Mouse (Mus musculus) heart, adult 18-20 months (tissue): ENCODE measurements around the gene Anapc5. TPM values are rescaled to one million over a fixed set of nuclear protein-coding genes. Genes with fewer than 3 reads are reported as not detected.

Source experiments
- DNase-seq, 2 experiments: peaks; one replicate each; pipeline ENCODE4 v3.0.0; 2021 to 2022; ENCODE audit warnings: mixed read lengths in 1 of 2
- long read RNA-seq, 2 experiments: library from polyadenylated mRNA; stranded (forward); transcript quantifications; one replicate each; pipeline ENCODE4 v2.0.0; 2021
- total RNA-seq, 2 experiments: library from RNA; stranded (reverse); gene quantifications; 2 replicates each; pipeline ENCODE4 v1.2.3; 2021

Anapc5 gene
- total RNA-seq, result 100 to 1,000 TPM; 156 to 162 TPM
- long read RNA-seq, experiment 1, transcript Anapc5-201 (17 exons, 2,760 nt), result major isoform, 107 of 219 reads
- long read RNA-seq, experiment 1, transcript Anapc5-218 (17 exons, 2,404 nt), result minor isoform, 57 of 219 reads
- long read RNA-seq, experiment 1, partial matches to known transcripts, result 6 of 219 reads
- long read RNA-seq, experiment 1, other reads (novel, unspliced or antisense), result 46 of 219 reads
- long read RNA-seq, experiment 2, transcript Anapc5-218 (17 exons, 2,404 nt), result major isoform, 44 of 118 reads
- long read RNA-seq, experiment 2, transcript Anapc5-201 (17 exons, 2,760 nt), result minor isoform, 39 of 118 reads
- long read RNA-seq, experiment 2, partial matches to known transcripts, result 5 of 118 reads
- long read RNA-seq, experiment 2, other reads (novel, unspliced or antisense), result 26 of 118 reads

GRCm38 (mm10) chr5:122820777-122821523 is at the start of gene Anapc5:
TSS of gene Anapc5 (minus strand) at chr5:122821339.
- peak; percentile 95 to 97 for DNase-seq

- no peak for DNase-seq
Observed at GRCm38 (mm10) chr5:122863053-122863452, 41.9 kb upstream of the Anapc5 start.

- no peak for DNase-seq
Observed at GRCm38 (mm10) chr5:122855858-122856257, 34.7 kb upstream of the Anapc5 start.

GRCm38 (mm10) chr5:122852611-122853010 is 31.5 kb upstream of the Anapc5 start:
- no peak for DNase-seq

GRCm38 (mm10) chr5:122850319-122851002 is 29.3 kb upstream of the Anapc5 start:
- DNase-seq, result no peak

- peak; percentile 97 to 99 for DNase-seq
Observed at GRCm38 (mm10) chr5:122849521-122850318, 28.6 kb upstream of the Anapc5 start, which contains the start of gene Rnf34. TSS of gene Rnf34 (plus strand) at chr5:122850048.

GRCm38 (mm10) chr5:122843799-122844198 is 22.7 kb upstream of the Anapc5 start:
- DNase-seq, result no peak

GRCm38 (mm10) chr5:122841126-122841525 is 20.0 kb upstream of the Anapc5 start:
- no peak for DNase-seq

GRCm38 (mm10) chr5:122832996-122833395 is 11.9 kb upstream of the Anapc5 start:
- no peak for DNase-seq

GRCm38 (mm10) chr5:122832536-122832935 is 11.4 kb upstream of the Anapc5 start:
- DNase-seq, result no peak

GRCm38 (mm10) chr5:122825099-122825498 is 4.0 kb upstream of the Anapc5 start:
- DNase-seq, result no peak

GRCm38 (mm10) chr5:122824450-122824849 is 3.3 kb upstream of the Anapc5 start:
- no peak for DNase-seq

- DNase-seq, result no peak
Observed at GRCm38 (mm10) chr5:122823976-122824375, 2.8 kb upstream of the Anapc5 start.

- DNase-seq, result no peak
Observed at GRCm38 (mm10) chr5:122822441-122822840, 1.3 kb upstream of the Anapc5 start.

- no peak for DNase-seq
Observed at GRCm38 (mm10) chr5:122821524-122821885, 366 bp upstream of the Anapc5 start.

- no peak for DNase-seq
Observed at GRCm38 (mm10) chr5:122812699-122813098, 8.4 kb downstream of the Anapc5 start.

- DNase-seq, result peak; percentile 50 to 77
Observed at GRCm38 (mm10) chr5:122811364-122812079, 9.6 kb downstream of the Anapc5 start.

- no peak for DNase-seq
Observed at GRCm38 (mm10) chr5:122805503-122805902, 15.6 kb downstream of the Anapc5 start.

- no peak for DNase-seq
Observed at GRCm38 (mm10) chr5:122802706-122803105, 18.4 kb downstream of the Anapc5 start.

GRCm38 (mm10) chr5:122801684-122802083 is 19.5 kb downstream of the Anapc5 start:
- DNase-seq, result no peak

GRCm38 (mm10) chr5:122800345-122801010 is 20.7 kb downstream of the Anapc5 start:
- DNase-seq, result no peak
